Mouse (Mus musculus): ENCODE measurements at regions not wholly inside any gene's neighbourhood (a gene's known extent, or its start where the extent isn't known, plus 50 kb on each side); places are given as distances from the start of the nearest gene placed in this dataset.

DNA sequence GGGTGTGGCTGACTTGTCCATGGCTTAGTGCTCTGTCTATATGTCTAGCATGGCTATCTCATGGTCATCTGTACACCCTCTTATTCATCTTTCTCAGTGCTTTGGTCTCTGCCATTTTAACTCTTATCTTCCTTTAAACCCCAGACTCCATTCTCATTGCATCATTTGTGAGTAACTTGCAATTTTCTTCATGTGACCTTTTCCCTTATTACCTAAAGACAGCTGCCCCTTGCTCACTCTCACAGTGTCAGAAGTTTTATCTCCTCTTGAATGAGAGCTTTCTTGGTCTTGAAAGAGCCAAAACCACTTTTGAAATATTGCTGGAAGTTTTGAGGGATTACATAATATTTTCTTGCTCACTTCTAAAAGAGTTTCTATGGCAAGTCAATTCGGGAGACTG is 1459.9 kb downstream of the Slc22a22 start:
- Histone ChIP-seq H3K27ac (replicated peaks in 1 of 2; ENCODE audit: control insufficient read depth in 1 of 2, insufficient read depth in 1 of 2, low read depth in 2 of 2, low read length in 2 of 2) (no peak overlapping the region), H3K36me3 (ENCODE audit: control insufficient read depth, insufficient read depth, low read length) (no peaks in the 10 kb centered on the region), H3K4me2 (ENCODE audit: low read length) (no peak overlapping the region), H3K27me3 (ENCODE audit: control insufficient read depth, insufficient read depth, low read length) (no peaks in the 10 kb centered on the region), H3K4me3 (ENCODE audit: control insufficient read depth in 1 of 2, insufficient read depth in 1 of 2, low read depth in 1 of 2, low read length in 2 of 2) (no peak overlapping the region), H3K9me3 (ENCODE audit: control insufficient read depth, low read length) (0 out of 2 replicates have a peak, but pooled peaks cover 6% of the 10 kb centered on the region), H3K9ac (ENCODE audit: low read length) (no peak overlapping the region), H3K4me1 (ENCODE audit: control insufficient read depth in 2 of 2, insufficient read depth in 2 of 2, low read length in 2 of 2) (peaks cover 0 to 15% of the 10 kb centered on the region in 2 experiments; a peak in 2 of 4 replicates)
- ATAC-seq (ENCODE audit: insufficient number of reproducible peaks, insufficient read depth, low FRiP score, low read depth), result no peak
- WGBS, result 87% methylated on average over 1 of the region's 1 CpGs

DNA sequence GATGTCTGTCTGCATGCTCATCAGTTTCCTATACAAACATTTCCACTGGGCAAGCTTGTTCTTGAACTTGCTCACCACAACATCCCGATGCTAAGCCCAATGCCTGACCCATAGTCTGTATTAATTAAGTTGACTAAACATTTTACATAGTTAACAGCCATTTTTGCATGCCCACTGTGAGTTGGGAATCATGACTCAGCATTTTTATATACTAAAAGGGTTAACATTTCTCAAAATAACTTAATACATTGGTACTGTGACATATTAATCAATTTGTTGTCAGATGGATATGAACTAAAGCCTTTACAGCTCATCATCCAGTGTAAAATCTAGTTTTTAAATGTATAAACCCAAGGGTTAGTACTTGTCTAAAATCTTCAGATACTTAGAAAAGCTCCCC is 1461.4 kb downstream of the Slc22a22 start:
- H3K27me3 ChIP-seq (ENCODE audit: control insufficient read depth, insufficient read depth, low read length), result no peaks in the 10 kb centered on the region
- H3K4me1 ChIP-seq (ENCODE audit: control insufficient read depth in 2 of 2, insufficient read depth in 2 of 2, low read length in 2 of 2), result peaks cover 0 to 14% of the 10 kb centered on the region in 2 experiments; a peak in 2 of 4 replicates
- no peak overlapping the region for H3K4me2 ChIP-seq (ENCODE audit: low read length)
- 90% methylated on average over 1 of the region's 1 CpGs for WGBS
- no peak overlapping the region for H3K4me3 ChIP-seq (ENCODE audit: control insufficient read depth in 1 of 2, insufficient read depth in 1 of 2, low read depth in 1 of 2, low read length in 2 of 2)
- H3K9ac ChIP-seq (ENCODE audit: low read length), result no peak overlapping the region
- 0 out of 2 replicates have a peak, but pooled peaks cover 6% of the 10 kb centered on the region for H3K9me3 ChIP-seq (ENCODE audit: control insufficient read depth, low read length)
- ATAC-seq (ENCODE audit: insufficient number of reproducible peaks, insufficient read depth, low FRiP score, low read depth), result no peak
- no peaks in the 10 kb centered on the region for H3K36me3 ChIP-seq (ENCODE audit: control insufficient read depth, insufficient read depth, low read length)
- H3K27ac ChIP-seq (replicated peaks in 1 of 2; ENCODE audit: control insufficient read depth in 1 of 2, insufficient read depth in 1 of 2, low read depth in 2 of 2, low read length in 2 of 2), result no peak overlapping the region

DNA sequence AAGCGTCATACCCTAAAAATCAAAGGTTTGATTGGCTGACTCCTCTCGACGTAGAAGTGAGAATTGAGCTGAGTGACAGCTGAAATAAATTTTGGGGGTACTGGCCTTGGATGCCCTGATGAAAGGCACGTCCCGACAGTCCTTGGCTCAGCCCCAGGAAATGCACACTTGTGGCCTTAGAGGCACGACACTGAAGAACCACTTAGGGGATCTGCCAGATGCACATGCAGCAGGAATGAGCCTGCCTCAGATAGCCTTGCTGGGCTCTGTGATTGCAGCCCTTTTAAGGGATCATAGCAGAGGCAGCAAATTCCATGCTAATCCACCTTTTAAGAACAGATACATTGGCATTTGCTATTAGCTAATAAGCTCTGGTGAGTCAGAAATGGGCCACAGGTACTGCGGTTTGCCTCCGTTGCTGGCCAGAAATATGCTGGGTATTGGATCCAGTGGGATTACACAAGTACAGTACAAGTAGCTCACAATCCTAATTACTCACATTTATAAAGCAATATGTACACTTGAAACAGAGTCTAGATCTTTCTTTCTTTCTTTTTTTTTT is 1463.3 kb downstream of the Slc22a22 start:
- WGBS, result 26% methylated on average over 8 of the region's 8 CpGs
- Histone ChIP-seq H3K27me3 (ENCODE audit: control insufficient read depth, insufficient read depth, low read length) (no peaks in the 10 kb centered on the region), H3K4me1 (ENCODE audit: control insufficient read depth in 2 of 2, insufficient read depth in 2 of 2, low read length in 2 of 2) (peaks cover 0 to 13% of the 10 kb centered on the region in 2 experiments; a peak in 1 of 4 replicates), H3K36me3 (ENCODE audit: control insufficient read depth, insufficient read depth, low read length) (no peaks in the 10 kb centered on the region), H3K4me2 (ENCODE audit: low read length) (peak overlapping the region; percentile 21; the same call in 1 of the 2 replicates), H3K27ac (replicated peaks in 1 of 2; ENCODE audit: control insufficient read depth in 1 of 2, insufficient read depth in 1 of 2, low read depth in 2 of 2, low read length in 2 of 2) (peak overlapping the region; percentile 79 to 82), H3K9ac (ENCODE audit: low read length) (no peak overlapping the region), H3K4me3 (ENCODE audit: control insufficient read depth in 1 of 2, insufficient read depth in 1 of 2, low read depth in 1 of 2, low read length in 2 of 2) (no peak overlapping the region), H3K9me3 (ENCODE audit: control insufficient read depth, low read length) (0 out of 2 replicates have a peak, but pooled peaks cover 4% of the 10 kb centered on the region)
- ATAC-seq (ENCODE audit: insufficient number of reproducible peaks, insufficient read depth, low FRiP score, low read depth), result peak; percentile 95

DNA sequence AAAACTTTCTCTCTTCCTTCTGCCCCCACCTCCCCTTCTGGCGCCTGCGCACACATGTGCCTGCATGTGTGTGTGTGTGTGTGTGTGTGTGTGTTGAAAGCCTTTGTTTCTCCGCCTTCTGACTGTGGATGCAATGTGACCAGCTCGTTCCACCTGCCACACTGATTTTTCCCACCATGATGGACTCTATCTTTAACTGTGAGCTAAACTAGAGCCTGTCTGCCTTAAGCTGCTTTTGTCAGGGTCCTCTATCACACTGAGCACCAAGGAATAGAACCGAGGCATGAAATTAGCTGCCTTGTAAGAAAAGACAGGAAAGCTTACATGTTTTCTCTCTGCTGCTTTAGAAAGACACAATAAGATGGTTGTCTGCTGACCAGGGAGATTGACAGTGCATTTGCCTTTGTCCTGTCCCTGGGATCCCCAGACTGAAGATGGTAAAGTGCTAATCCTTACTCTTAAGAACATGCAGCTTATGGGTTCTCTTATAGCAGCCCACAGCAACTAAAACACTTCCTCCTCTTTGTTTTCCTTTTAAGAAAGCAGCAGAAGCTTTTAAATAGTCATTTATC is 1468.7 kb downstream of the Slc22a22 start:
- no peak overlapping the region for H3K9ac ChIP-seq (ENCODE audit: low read length)
- WGBS, result 79% methylated on average over 5 of the region's 5 CpGs
- ATAC-seq (ENCODE audit: insufficient number of reproducible peaks, insufficient read depth, low FRiP score, low read depth), result no peak

DNA sequence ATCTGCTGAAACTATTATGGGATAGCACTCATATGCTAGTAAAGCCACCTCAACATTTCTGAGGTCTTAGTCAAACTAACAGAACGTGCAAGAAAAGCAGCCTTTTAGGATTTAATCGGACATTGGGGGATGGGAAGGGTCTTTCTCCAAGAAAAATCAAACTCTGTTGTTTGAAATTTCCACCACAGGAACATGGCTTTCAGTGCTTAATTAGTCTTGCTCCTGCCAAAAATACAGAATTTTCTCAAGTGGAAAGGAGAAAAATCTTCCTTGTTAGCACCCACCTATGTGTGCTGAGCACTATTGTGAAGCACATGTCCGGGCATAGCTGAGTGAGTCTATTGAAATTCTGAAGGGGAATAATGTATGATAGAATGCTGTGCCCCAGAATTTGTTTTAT is 1470.0 kb downstream of the Slc22a22 start:
- Histone ChIP-seq H3K9me3 (ENCODE audit: control insufficient read depth, low read length) (no peaks in the 10 kb centered on the region), H3K4me3 (ENCODE audit: control insufficient read depth in 1 of 2, insufficient read depth in 1 of 2, low read depth in 1 of 2, low read length in 2 of 2) (no peak overlapping the region), H3K9ac (ENCODE audit: low read length) (no peak overlapping the region), H3K4me2 (ENCODE audit: low read length) (no peak overlapping the region), H3K27me3 (ENCODE audit: control insufficient read depth, insufficient read depth, low read length) (no peaks in the 10 kb centered on the region), H3K36me3 (ENCODE audit: control insufficient read depth, insufficient read depth, low read length) (no peaks in the 10 kb centered on the region), H3K4me1 (ENCODE audit: control insufficient read depth in 2 of 2, insufficient read depth in 2 of 2, low read length in 2 of 2) (no peaks in the 10 kb centered on the region; a peak in 1 of 4 replicates), H3K27ac (replicated peaks in 1 of 2; ENCODE audit: control insufficient read depth in 1 of 2, insufficient read depth in 1 of 2, low read depth in 2 of 2, low read length in 2 of 2) (no peak overlapping the region)
- 85% methylated on average over 3 of the region's 3 CpGs for WGBS
- ATAC-seq (ENCODE audit: insufficient number of reproducible peaks, insufficient read depth, low FRiP score, low read depth), result no peak

More for the DNA sequence above, 1468.7 kb downstream of the Slc22a22 start:
- Histone ChIP-seq H3K4me1 (ENCODE audit: control insufficient read depth in 2 of 2, insufficient read depth in 2 of 2, low read length in 2 of 2) (peaks cover 0 to 5% of the 10 kb centered on the region in 2 experiments; a peak in 1 of 4 replicates), H3K36me3 (ENCODE audit: control insufficient read depth, insufficient read depth, low read length) (no peaks in the 10 kb centered on the region), H3K27ac (replicated peaks in 1 of 2; ENCODE audit: control insufficient read depth in 1 of 2, insufficient read depth in 1 of 2, low read depth in 2 of 2, low read length in 2 of 2) (no peak overlapping the region), H3K27me3 (ENCODE audit: control insufficient read depth, insufficient read depth, low read length) (no peaks in the 10 kb centered on the region), H3K4me3 (ENCODE audit: control insufficient read depth in 1 of 2, insufficient read depth in 1 of 2, low read depth in 1 of 2, low read length in 2 of 2) (no peak overlapping the region), H3K9me3 (ENCODE audit: control insufficient read depth, low read length) (no peaks in the 10 kb centered on the region), H3K4me2 (ENCODE audit: low read length) (no peak overlapping the region)

DNA sequence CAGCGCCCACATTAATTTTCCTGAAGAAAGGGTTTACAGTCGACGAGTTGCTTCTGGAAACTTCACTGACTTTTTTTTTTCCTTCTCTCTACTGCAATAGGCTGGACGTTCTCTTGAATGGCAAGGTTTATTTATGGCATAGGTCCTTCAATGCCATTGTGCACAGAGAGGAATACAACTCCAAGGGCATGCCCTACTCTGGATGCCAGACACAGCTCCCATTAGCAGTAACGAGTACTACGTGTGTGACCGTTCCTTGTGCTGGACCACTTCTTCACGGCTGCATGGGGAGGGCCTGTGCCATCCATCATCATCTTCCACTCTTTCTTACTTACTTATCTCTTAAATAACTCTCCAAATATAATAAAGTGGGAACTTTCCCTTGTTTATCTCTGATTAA is 1472.1 kb downstream of the Slc22a22 start:
- Histone ChIP-seq H3K9ac (ENCODE audit: low read length) (no peak overlapping the region), H3K4me3 (ENCODE audit: control insufficient read depth in 1 of 2, insufficient read depth in 1 of 2, low read depth in 1 of 2, low read length in 2 of 2) (no peak overlapping the region), H3K4me2 (ENCODE audit: low read length) (no peak overlapping the region), H3K27me3 (ENCODE audit: control insufficient read depth, insufficient read depth, low read length) (no peaks in the 10 kb centered on the region), H3K27ac (replicated peaks in 1 of 2; ENCODE audit: control insufficient read depth in 1 of 2, insufficient read depth in 1 of 2, low read depth in 2 of 2, low read length in 2 of 2) (peak overlapping the region in 1 of 2 experiments; percentile 25; a peak in 1 of 4 replicates), H3K4me1 (ENCODE audit: control insufficient read depth in 2 of 2, insufficient read depth in 2 of 2, low read length in 2 of 2) (no peaks in the 10 kb centered on the region; a peak in 1 of 4 replicates), H3K9me3 (ENCODE audit: control insufficient read depth, low read length) (no peaks in the 10 kb centered on the region), H3K36me3 (ENCODE audit: control insufficient read depth, insufficient read depth, low read length) (no peaks in the 10 kb centered on the region)
- no peak for ATAC-seq (ENCODE audit: insufficient number of reproducible peaks, insufficient read depth, low FRiP score, low read depth)
- 56% methylated on average over 8 of the region's 8 CpGs for WGBS

DNA sequence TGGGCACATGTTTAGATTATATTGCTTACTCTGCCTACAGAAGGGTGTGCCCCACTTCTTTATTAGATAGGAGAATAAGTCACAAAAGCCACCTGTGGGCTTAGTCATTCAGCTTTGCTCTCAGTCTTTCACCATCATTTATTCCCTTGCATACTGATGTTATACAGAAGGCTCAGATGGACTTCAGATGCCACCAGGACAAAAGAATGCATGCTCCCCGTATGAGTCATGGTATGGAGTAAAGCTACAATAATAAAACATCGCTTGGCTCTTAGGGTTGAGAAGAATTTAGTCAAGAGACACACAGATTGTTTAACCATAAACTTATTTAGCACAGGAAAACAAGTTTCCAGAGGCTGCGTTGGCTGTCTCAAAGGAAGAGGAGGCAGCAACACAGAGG is 1473.5 kb downstream of the Slc22a22 start:
- Histone ChIP-seq H3K4me3 (ENCODE audit: control insufficient read depth in 1 of 2, insufficient read depth in 1 of 2, low read depth in 1 of 2, low read length in 2 of 2) (no peak overlapping the region), H3K4me1 (ENCODE audit: control insufficient read depth in 2 of 2, insufficient read depth in 2 of 2, low read length in 2 of 2) (no peaks in the 10 kb centered on the region; a peak in 1 of 4 replicates), H3K4me2 (ENCODE audit: low read length) (no peak overlapping the region), H3K36me3 (ENCODE audit: control insufficient read depth, insufficient read depth, low read length) (no peaks in the 10 kb centered on the region), H3K9ac (ENCODE audit: low read length) (no peak overlapping the region), H3K27me3 (ENCODE audit: control insufficient read depth, insufficient read depth, low read length) (no peaks in the 10 kb centered on the region), H3K27ac (replicated peaks in 1 of 2; ENCODE audit: control insufficient read depth in 1 of 2, insufficient read depth in 1 of 2, low read depth in 2 of 2, low read length in 2 of 2) (no peak overlapping the region), H3K9me3 (ENCODE audit: control insufficient read depth, low read length) (no peaks in the 10 kb centered on the region)
- no peak for ATAC-seq (ENCODE audit: insufficient number of reproducible peaks, insufficient read depth, low FRiP score, low read depth)
- WGBS, result 73% methylated on average over 3 of the region's 3 CpGs
